Mouse (Mus musculus): ENCODE data around the gene Nkapl. TPM values are rescaled to one million over a fixed set of nuclear protein-coding genes. Genes with fewer than 3 reads are reported as not detected.
"Not testable (repeated sequence)": the region's sequence is repeated elsewhere in the genome, so short reads cannot be mapped to it uniquely, and the experiment has no call there.

Gene Nkapl
- polyA plus RNA-seq, 1 experiment from 2014 or later = 0.86 TPM

DNA sequence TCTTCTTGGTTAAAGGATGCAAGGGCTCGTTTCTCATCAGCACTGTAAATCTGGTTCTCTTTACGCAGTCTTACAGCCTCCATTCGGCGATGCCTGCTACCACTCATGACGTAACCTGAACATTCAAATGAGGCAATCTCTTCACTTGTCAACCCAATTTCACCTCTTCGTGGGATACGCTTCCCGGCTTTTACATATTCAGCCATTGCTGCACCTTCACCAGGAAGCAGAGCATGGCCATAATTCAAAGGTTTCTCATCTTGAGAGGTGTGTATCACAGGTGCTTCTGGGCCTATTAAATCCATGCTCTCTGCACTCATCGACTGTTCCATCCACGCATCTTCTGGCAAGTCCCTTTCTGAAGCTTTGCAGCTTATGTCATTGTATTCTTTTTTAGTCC lies 973 bp downstream of the Nkapl start:
- DNase-seq (no peak), ATAC-seq (ENCODE audit: low read depth) (no peak)
- 71% methylated on average over 10 of the region's 10 CpGs for whole genome bisulfite sequencing (ENCODE audit: insufficient replicate concordance)
- Histone ChIP-seq H3K36me3 (no peaks in the 10 kb centered on the region), H3K4me2 (no peak overlapping the region; the same call in 1 of the 2 replicates), H3K9me3 (replicated peaks) (no peaks in the 10 kb centered on the region), H3K27ac (no peak overlapping the region), H3K27me3 (peaks cover 12% of the 10 kb centered on the region), H3K9ac (no peak overlapping the region), H3K4me3 (replicated peaks) (no peak overlapping the region), H3K4me1 (replicated peaks) (peaks cover 27% of the 10 kb centered on the region)

DNA sequence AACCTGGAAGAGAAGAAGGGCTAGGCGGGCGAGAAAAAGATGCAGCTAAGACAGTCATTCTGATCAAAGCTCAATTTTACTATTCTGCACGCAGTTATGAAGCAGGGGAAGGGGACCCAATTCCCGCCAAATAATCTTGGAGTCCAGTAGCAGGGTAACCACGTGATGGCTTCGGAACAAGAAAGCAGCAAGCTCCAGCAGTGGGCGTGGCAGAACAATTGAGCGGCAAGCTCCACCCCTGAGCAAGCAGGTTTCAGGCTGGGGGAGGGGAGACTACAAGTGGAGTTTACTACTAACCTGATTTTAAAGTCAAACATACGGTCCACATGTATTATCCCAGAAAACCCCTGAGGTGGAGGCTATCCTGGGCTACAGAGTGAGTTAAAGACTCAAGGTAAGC lies 5.8 kb downstream of the Nkapl start:
- not testable (repeated sequence) for ATAC-seq (ENCODE audit: low read depth); DNase-seq
- 43% methylated on average over 9 of the region's 9 CpGs for WGBS (ENCODE audit: insufficient replicate concordance)

GRCm38 (mm10) chr13:21456347-21456746 lies 12.0 kb downstream of the Nkapl start:
- H3K27me3 ChIP-seq = peaks cover 26% of the 10 kb centered on the region
- no peaks in the 10 kb centered on the region for H3K9me3 ChIP-seq (replicated peaks)
- H3K36me3 ChIP-seq = 0 out of 2 replicates have a peak, but pooled peaks cover 3% of the 10 kb centered on the region
- WGBS (ENCODE audit: insufficient replicate concordance) = 31% methylated on average over 4 of the region's 4 CpGs
- no peak overlapping the region for H3K4me3 ChIP-seq (replicated peaks)
- ATAC-seq (ENCODE audit: low read depth) = no peak
- no peak overlapping the region for H3K27ac ChIP-seq
- peaks cover 20% of the 10 kb centered on the region for H3K4me1 ChIP-seq (replicated peaks)
- H3K4me2 ChIP-seq = no peak overlapping the region
- no peak overlapping the region for H3K9ac ChIP-seq
- DNase-seq = no peak

More for the DNA sequence above, 5.8 kb downstream of the Nkapl start:
- not testable (repeated sequence) for H3K4me1 ChIP-seq (replicated peaks); H3K9me3 ChIP-seq (replicated peaks); H3K27ac ChIP-seq; H3K36me3 ChIP-seq; H3K4me2 ChIP-seq; H3K4me3 ChIP-seq (replicated peaks); H3K9ac ChIP-seq
- H3K27me3 ChIP-seq = peaks cover 19% of the 10 kb centered on the region

- Histone ChIP-seq H3K9me3 (replicated peaks) (no peaks in the 10 kb centered on the region), H3K36me3 (peaks cover 7% of the 10 kb centered on the region; the same call in 1 of the 2 replicates), H3K4me3 (replicated peaks) (no peak overlapping the region), H3K27ac (no peak overlapping the region), H3K4me2 (peak overlapping the region; percentile 69; the same call in 1 of the 2 replicates), H3K4me1 (replicated peaks) (peaks cover 20% of the 10 kb centered on the region), H3K27me3 (peaks cover 19% of the 10 kb centered on the region; the same call in 1 of the 2 replicates), H3K9ac (no peak overlapping the region)
- ATAC-seq (ENCODE audit: low read depth) (peak; percentile 62), DNase-seq (no peak)
- WGBS (ENCODE audit: insufficient replicate concordance) = 52% methylated on average over 3 of the region's 3 CpGs
These were observed 14.2 kb downstream of the Nkapl start for GRCm38 (mm10) chr13:21454133-21454532.

DNA sequence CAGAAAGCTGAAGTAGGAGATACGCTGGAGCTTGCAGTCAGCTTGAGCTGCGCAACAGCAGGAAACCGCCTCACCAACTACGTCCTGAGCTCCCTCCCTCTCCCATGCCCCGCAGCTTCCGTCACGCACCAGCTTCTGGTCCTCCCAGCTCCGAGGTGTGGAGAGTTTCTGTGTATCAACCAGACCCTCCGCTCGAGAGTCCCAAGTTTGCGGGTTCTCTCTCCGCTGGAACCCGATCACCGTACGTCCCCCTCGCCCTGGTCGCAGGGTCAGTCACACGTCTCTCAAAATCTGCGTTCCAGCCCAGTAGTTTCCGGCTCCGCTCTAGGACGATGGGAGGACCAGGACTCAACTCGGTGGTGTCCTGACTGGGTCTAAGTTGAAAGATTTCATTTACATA lies 14.9 kb downstream of the Nkapl start, which contains the start of gene Zscan26:
Gene Zscan26 (minus strand): TSS at position 282 of the 400 bp plus-strand sequence.
- H3K9me3 ChIP-seq (replicated peaks) = no peaks in the 10 kb centered on the region
- peaks cover 7% of the 10 kb centered on the region; the same call in 1 of the 2 replicates for H3K36me3 ChIP-seq
- 0 out of 2 replicates have a peak within 1 kb of the TSS, but pooled peaks have one; percentile 47 for H3K27ac ChIP-seq
- under 1% methylated on average over 23 of the region's 23 CpGs for WGBS (ENCODE audit: insufficient replicate concordance)
- peak within 1 kb of the TSS; percentile 73 for H3K9ac ChIP-seq
- H3K27me3 ChIP-seq = peaks cover 19% of the 10 kb centered on the region; the same call in 1 of the 2 replicates
- DNase-seq = peak; percentile 64
- peak; percentile 79 for ATAC-seq (ENCODE audit: low read depth)
- H3K4me1 ChIP-seq (replicated peaks) = peaks cover 26% of the 10 kb centered on the region
- peak within 1 kb of the TSS; percentile 70 for H3K4me3 ChIP-seq (replicated peaks)
- peak within 1 kb of the TSS; percentile 69 for H3K4me2 ChIP-seq

DNA sequence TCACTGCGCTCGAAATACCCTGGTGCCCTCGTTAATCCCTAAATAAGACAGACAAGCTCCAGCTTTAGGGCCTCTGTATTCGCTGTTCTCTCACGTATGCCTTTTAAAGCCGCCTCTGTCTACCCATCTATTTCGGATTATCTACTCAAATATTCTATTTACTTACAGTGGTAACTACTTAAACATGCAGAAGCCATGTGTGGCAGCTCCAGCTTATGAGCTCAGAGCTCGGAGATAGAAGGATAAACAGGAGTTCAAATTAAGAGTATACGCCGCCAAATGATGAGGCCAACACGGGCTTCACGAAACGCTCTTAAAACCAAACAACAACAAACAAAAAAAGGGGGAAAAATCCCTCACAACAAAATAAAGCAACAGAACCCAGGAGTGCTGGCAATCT lies 15.3 kb downstream of the Nkapl start:
- Histone ChIP-seq H3K9me3 (replicated peaks) (no peaks in the 10 kb centered on the region), H3K4me3 (replicated peaks) (peak overlapping the region; percentile 70), H3K27ac (0 out of 2 replicates have a peak overlapping the region, but pooled peaks have one; percentile 47), H3K27me3 (peaks cover 19% of the 10 kb centered on the region; the same call in 1 of the 2 replicates), H3K4me2 (peak overlapping the region; percentile 69), H3K9ac (peak overlapping the region; percentile 73), H3K36me3 (peaks cover 10% of the 10 kb centered on the region), H3K4me1 (replicated peaks) (peaks cover 30% of the 10 kb centered on the region)
- no peak for DNase-seq
- peak; percentile 11 for ATAC-seq (ENCODE audit: low read depth)
- WGBS (ENCODE audit: insufficient replicate concordance) = 3% methylated on average over 13 of the region's 13 CpGs

- Histone ChIP-seq H3K4me2 (0 out of 2 replicates have a peak overlapping the region, but pooled peaks have one; percentile 11), H3K9me3 (replicated peaks) (no peaks in the 10 kb centered on the region), H3K9ac (no peak overlapping the region), H3K36me3 (peaks cover 46% of the 10 kb centered on the region), H3K27me3 (no peaks in the 10 kb centered on the region), H3K4me1 (replicated peaks) (peaks cover 35% of the 10 kb centered on the region), H3K27ac (peak overlapping the region; percentile 48; the same call in 1 of the 2 replicates), H3K4me3 (replicated peaks) (no peak overlapping the region)
- WGBS (ENCODE audit: insufficient replicate concordance) = 72% methylated on average over 16 of the region's 16 CpGs
- no peak for ATAC-seq (ENCODE audit: low read depth)
- DNase-seq = no peak
These were observed 20.3 kb downstream of the Nkapl start for GRCm38 (mm10) chr13:21447856-21448614.

DNA sequence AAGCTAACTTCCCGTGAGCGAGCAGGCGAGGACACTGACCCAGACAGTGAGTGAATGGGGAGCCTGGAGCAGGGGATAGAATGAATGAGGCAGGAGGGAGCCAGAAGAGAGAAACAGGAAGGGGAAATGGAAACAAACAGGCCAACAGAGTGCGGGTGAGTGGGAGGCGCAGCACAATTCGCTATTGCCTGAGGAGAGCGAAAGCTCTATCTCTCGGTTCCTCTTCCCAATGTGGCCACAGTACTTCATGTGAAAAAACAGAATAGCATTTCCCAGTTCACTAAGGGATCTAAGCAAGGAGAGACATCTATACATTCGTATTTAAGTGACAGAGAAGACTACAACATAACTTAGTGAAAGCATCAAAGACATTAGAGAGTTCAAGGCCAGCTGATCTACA lies 21.5 kb downstream of the Nkapl start:
- DNase-seq (no peak), ATAC-seq (ENCODE audit: low read depth) (no peak)
- H3K36me3 ChIP-seq = peaks cover 46% of the 10 kb centered on the region
- H3K9me3 ChIP-seq (replicated peaks) = no peaks in the 10 kb centered on the region
- 78% methylated on average over 9 of the region's 9 CpGs for WGBS (ENCODE audit: insufficient replicate concordance)
- no peak overlapping the region for H3K27ac ChIP-seq
- H3K4me2 ChIP-seq = no peak overlapping the region
- peaks cover 23% of the 10 kb centered on the region for H3K4me1 ChIP-seq (replicated peaks)
- no peaks in the 10 kb centered on the region for H3K27me3 ChIP-seq
- no peak overlapping the region for H3K9ac ChIP-seq
- H3K4me3 ChIP-seq (replicated peaks) = no peak overlapping the region

- Histone ChIP-seq H3K9ac (peak overlapping the region; percentile 73), H3K4me1 (replicated peaks) (peaks cover 16% of the 10 kb centered on the region), H3K36me3 (peaks cover 21% of the 10 kb centered on the region), H3K4me3 (replicated peaks) (peak overlapping the region; percentile 62), H3K4me2 (peak overlapping the region; percentile 76), H3K9me3 (replicated peaks) (no peaks in the 10 kb centered on the region), H3K27me3 (no peaks in the 10 kb centered on the region), H3K27ac (peak overlapping the region; percentile 47)
- no peak for ATAC-seq (ENCODE audit: low read depth)
- WGBS (ENCODE audit: insufficient replicate concordance) = 19% methylated on average over 10 of the region's 10 CpGs
- no peak for DNase-seq
These were observed 27.1 kb downstream of the Nkapl start for GRCm38 (mm10) chr13:21441207-21441572.

DNA sequence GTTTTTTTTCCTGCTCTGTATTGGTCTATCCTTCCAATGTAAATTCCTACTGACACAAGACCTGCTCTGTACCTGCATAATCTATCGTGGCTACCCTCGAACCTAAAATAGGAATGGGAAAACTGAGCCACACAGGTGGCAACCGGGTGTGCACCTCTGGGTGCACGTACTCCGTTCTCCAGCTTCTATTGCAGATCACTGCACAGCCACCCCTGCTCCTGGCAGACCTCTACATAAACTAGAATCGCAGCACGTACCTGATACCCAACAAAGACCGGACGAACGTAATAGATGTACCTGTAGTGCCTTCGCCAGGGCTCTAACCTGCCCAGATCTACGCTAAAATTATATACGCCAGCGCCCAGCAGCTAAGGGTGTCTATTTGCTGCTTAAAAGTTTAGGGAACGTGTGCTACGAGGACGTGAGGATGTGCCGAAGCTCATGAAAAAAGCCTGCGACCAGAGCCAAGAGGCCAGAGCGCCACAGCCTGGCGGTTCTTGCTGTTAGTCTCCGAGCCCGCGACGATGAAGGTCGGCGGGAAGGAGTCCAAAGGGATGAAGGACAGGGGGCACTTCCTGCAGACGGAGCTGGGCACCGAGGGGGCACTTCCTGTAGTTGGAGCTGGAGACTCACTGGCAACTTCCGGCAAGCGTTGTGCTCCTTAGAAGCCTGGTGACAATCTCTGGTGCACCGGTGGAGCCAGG lies 27.7 kb downstream of the Nkapl start, which contains the start of gene Pgbd1:
Gene Pgbd1 (minus strand): TSS at position 556 of the 704 bp plus-strand sequence.
- ATAC-seq (ENCODE audit: low read depth) = peak; percentile 89
- Histone ChIP-seq H3K27ac (peak within 1 kb of the TSS; percentile 47), H3K9me3 (replicated peaks) (no peaks in the 10 kb centered on the region), H3K27me3 (no peaks in the 10 kb centered on the region), H3K36me3 (peaks cover 18% of the 10 kb centered on the region), H3K4me3 (replicated peaks) (peak within 1 kb of the TSS; percentile 62), H3K4me2 (peak within 1 kb of the TSS; percentile 76), H3K9ac (peak within 1 kb of the TSS; percentile 73), H3K4me1 (replicated peaks) (peaks cover 16% of the 10 kb centered on the region)
- DNase-seq = peak; percentile 68
- under 1% methylated on average over 32 of the region's 32 CpGs for WGBS (ENCODE audit: insufficient replicate concordance)

DNA sequence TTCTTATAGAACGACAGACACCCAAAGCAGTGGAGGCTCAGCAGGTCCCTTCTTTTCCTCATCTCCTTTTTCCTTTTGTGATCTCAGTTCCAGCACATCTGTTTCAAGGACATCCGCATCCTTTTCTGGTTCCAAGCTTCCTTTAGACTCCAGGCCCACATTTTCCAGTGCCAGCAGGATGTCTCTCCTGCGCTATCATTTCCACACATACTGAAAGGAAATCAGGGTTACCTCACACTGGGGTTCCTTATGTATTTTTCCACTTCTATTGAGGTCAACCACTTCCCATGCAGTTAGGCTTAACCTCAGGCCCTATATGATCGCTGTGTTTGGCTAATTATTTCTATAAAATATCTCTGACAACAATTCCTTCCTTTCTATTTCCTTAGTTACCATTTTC lies 32.8 kb downstream of the Nkapl start:
- no peaks in the 10 kb centered on the region for H3K27me3 ChIP-seq
- no peaks in the 10 kb centered on the region for H3K9me3 ChIP-seq (replicated peaks)
- ATAC-seq (ENCODE audit: low read depth) (no peak), DNase-seq (no peak)
- no peak overlapping the region for H3K27ac ChIP-seq
- peaks cover 8% of the 10 kb centered on the region for H3K4me1 ChIP-seq (replicated peaks)
- no peaks in the 10 kb centered on the region for H3K36me3 ChIP-seq
- WGBS (ENCODE audit: insufficient replicate concordance) = 68% methylated on average over 4 of the region's 4 CpGs
- no peak overlapping the region for H3K4me3 ChIP-seq (replicated peaks)
- H3K9ac ChIP-seq = no peak overlapping the region
- no peak overlapping the region for H3K4me2 ChIP-seq
